Mouse (Mus musculus) stomach, embryonic 16.5 days (tissue): ENCODE measurements around the gene Cldn14. TPM values are rescaled to one million over a fixed set of nuclear protein-coding genes. Genes with fewer than 3 reads are reported as not detected.
"Not testable (repeated sequence)": the region's sequence is repeated elsewhere in the genome, so short reads cannot be mapped to it uniquely, and the experiment has no call there.

ENCODE experiments used
- ATAC-seq: fragments of 200-750 bp; cut with Nextera tagmentation; 2 replicates; pipeline ENCODE4 v1.8.0; 2017; ENCODE audit warnings: moderate number of reproducible peaks, moderate TSS enrichment; ENCODE audit not compliant: insufficient read depth, low FRiP score
- H3K27ac ChIP-seq: fragments of 300-500 bp; sonication (generic); 2 replicates; pipeline ENCODE4 v1.5.1; 2014; ENCODE audit warnings: low read length
- H3K27me3 ChIP-seq: fragments of 300-500 bp; sonication (generic); 2 replicates; pipeline ENCODE4 v1.6.1; 2014; ENCODE audit warnings: low read length, control low read depth, mixed read lengths; ENCODE audit not compliant: control insufficient read depth, insufficient read depth
- H3K36me3 ChIP-seq: fragments of 300-500 bp; sonication (generic); 2 replicates; pipeline ENCODE4 v1.6.1; 2014; ENCODE audit warnings: low read length; ENCODE audit not compliant: control insufficient read depth, insufficient read depth
- H3K4me1 ChIP-seq: fragments of 300-500 bp; sonication (generic); 2 replicates; pipeline ENCODE4 v1.6.1; 2014; ENCODE audit warnings: low read length, control low read depth, mixed read lengths; ENCODE audit not compliant: control insufficient read depth, insufficient read depth
- H3K4me2 ChIP-seq: fragments of 300-500 bp; sonication (generic); 2 replicates; pipeline ENCODE4 v1.6.1; 2014; ENCODE audit warnings: low read depth, low read length, mixed read lengths
- H3K4me3 ChIP-seq: fragments of 300-500 bp; sonication (generic); replicated peaks from 2 replicates; pipeline ENCODE4 v1.5.1; 2014; ENCODE audit warnings: mild to moderate bottlenecking, low read length
- H3K9ac ChIP-seq: fragments of 300-500 bp; sonication (generic); 2 replicates; pipeline ENCODE4 v1.6.1; 2014; ENCODE audit warnings: low read length
- H3K9me3 ChIP-seq: fragments of 300-500 bp; sonication (generic); replicated peaks from 2 replicates; pipeline ENCODE4 v1.6.1; 2016; ENCODE audit warnings: low read length, control low read depth; ENCODE audit not compliant: control insufficient read depth
- WGBS: fragments of 180-500 bp; shearing (Covaris S2); extraction: QIAGEN DNeasy Blood & Tissue Kit; methylation state at CpG from one replicate; pipeline ENCODE4 v1.1.7; 2014; 5-methylcytosine and 5-hydroxymethylcytosine counted together
- polyA plus RNA-seq: library from polyadenylated mRNA; unstranded; fragments of >200 nt; fragmentation: Nextera tagmentation; extraction: Ambion mirVana; gene quantifications from 2 replicates; pipeline ENCODE4 v1.2.1, GENCODE M21; 2015

Gene Cldn14
- polyA plus RNA-seq, 1 experiment from 2014 or later = 0.14 TPM

DNA sequence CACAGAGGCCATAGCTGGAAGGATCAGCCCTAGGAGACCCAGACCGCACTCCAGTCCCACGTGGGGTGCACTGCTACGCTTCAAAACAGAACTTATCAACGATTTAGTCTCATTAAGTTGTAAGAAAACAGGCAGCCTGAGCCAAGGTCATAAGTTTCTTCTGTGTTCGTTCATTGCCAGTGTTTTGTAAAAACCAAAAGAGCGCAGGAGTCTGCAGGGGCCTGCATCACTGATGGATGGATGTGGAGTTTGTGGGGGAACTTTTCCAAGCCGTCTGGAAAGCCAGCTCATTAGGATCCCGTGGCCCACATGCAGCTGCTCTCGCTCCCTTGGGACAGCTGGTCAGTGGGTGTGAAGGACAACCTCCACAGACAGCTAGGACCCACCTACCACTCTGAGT is 25.1 kb downstream of the Cldn14 start:
- no peaks in the 10 kb centered on the region for H3K9me3 ChIP-seq
- no peak for ATAC-seq
- no peaks in the 10 kb centered on the region for H3K36me3 ChIP-seq
- H3K4me3 ChIP-seq = no peak overlapping the region
- H3K4me2 ChIP-seq = no peak overlapping the region
- H3K27ac ChIP-seq = no peak overlapping the region
- no peak overlapping the region for H3K9ac ChIP-seq
- no peaks in the 10 kb centered on the region for H3K4me1 ChIP-seq
- H3K27me3 ChIP-seq = no peaks in the 10 kb centered on the region
- 54% methylated on average over 9 of the region's 9 CpGs for WGBS

DNA sequence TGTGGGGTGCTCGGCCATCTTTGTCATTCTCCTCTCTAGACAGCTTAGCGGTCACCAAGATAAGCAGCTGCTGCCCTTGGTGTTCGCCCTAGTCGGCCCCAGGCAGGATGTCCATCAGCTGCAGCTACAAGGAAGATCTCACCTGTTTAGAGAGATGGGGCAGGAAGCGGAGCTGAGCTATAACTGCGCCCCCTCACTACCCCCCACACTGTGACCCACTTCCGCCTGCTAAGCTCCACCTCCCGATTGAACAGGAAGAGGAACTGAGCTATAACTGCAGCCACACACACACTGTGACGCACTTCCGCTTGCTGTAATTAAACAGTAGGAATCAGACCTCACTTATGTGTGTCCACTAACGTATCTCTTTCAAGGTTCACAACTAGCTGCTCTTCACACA is 26.3 kb downstream of the Cldn14 start:
- H3K27me3 ChIP-seq = no peaks in the 10 kb centered on the region
- 79% methylated on average over 11 of the region's 11 CpGs for WGBS
- no peak overlapping the region for H3K27ac ChIP-seq
- ATAC-seq = no peak
- no peak overlapping the region for H3K4me3 ChIP-seq
- no peaks in the 10 kb centered on the region for H3K4me1 ChIP-seq
- H3K9ac ChIP-seq = no peak overlapping the region
- no peak overlapping the region for H3K4me2 ChIP-seq
- H3K36me3 ChIP-seq = no peaks in the 10 kb centered on the region
- no peaks in the 10 kb centered on the region for H3K9me3 ChIP-seq

DNA sequence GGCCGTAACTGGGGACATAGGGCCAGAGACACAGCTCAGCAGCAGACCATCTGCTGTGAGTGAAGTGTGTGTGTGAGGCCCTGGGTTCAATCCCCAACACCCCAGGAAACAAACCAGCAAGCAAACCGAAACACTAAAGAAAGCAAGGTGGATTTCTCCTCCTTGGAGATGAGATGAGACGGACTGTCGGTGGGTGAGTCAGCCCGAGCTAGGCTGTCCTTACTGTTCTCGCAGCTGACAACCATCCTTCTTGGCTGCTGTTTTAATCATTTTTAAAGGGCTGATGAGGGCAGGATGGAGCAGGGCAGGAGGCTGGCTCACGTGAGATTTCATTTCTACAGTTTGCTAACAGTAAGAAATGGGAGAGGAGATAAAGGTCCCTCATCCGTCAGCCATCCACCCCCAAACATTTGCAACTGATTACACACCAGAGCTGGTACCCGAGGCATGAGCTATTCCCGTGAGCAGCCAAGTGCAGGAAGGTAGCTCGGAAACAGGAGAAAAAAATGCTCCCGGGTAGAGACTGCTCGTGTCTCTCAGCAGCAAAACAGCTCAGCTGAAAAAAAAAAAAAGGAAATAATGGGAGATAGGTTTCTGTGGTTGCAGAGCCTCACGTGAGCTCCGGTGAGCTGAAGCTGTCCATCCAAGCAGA is 27.3 kb downstream of the Cldn14 start:
- H3K27ac ChIP-seq = no peak overlapping the region
- H3K27me3 ChIP-seq = no peaks in the 10 kb centered on the region
- no peak overlapping the region for H3K9ac ChIP-seq
- no peak overlapping the region for H3K4me3 ChIP-seq
- ATAC-seq = no peak
- WGBS = 68% methylated on average over 15 of the region's 15 CpGs
- no peak overlapping the region for H3K4me2 ChIP-seq
- H3K9me3 ChIP-seq = no peaks in the 10 kb centered on the region
- no peaks in the 10 kb centered on the region for H3K36me3 ChIP-seq
- H3K4me1 ChIP-seq = no peaks in the 10 kb centered on the region

DNA sequence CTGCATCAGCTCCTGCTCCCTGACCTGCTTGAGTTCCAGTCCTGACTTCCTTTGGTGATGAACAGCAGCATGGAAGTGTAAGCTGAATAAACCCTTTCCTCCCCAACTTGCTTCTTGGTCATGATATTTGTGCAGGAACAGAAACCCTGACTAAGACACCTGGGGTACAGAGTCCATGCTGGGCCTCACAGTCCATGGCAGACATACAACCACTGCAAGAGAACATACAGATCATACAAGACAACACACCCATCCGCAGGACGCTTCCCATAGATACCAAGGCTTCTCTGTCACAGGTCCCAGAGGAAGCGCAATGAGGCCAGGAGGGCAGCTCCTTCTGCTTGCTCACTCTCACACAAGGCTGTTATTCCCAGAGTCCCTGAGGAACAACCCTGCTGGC is 28.3 kb downstream of the Cldn14 start:
- not testable (repeated sequence) for H3K27ac ChIP-seq, H3K9ac ChIP-seq, H3K27me3 ChIP-seq, H3K4me3 ChIP-seq, H3K9me3 ChIP-seq, ATAC-seq, H3K4me2 ChIP-seq, H3K4me1 ChIP-seq, H3K36me3 ChIP-seq
- WGBS = 90% methylated on average over 3 of the region's 3 CpGs

DNA sequence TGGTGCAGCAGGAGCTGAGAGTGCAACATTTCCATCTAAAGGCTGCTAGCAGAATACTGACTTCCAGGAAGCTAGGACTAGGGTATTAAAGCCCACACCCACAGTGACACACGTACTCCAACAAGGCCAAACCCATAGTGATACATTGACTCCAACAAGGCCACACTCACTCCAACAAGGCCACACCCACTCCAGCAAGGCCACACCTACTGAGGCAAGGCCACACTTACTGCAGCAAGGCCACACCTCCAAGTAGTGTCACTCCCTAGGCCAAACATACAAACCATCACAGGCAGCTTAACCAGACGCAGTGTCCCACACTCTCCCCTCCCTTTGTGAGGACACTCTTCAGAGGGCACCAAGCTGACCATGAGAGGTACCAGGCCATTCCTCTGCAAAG is 29.3 kb downstream of the Cldn14 start:
- Histone ChIP-seq H3K27me3 (no peaks in the 10 kb centered on the region), H3K27ac (no peak overlapping the region), H3K4me2 (no peak overlapping the region), H3K9ac (no peak overlapping the region), H3K9me3 (0 out of 2 replicates have a peak, but pooled peaks cover 6% of the 10 kb centered on the region), H3K4me3 (no peak overlapping the region), H3K36me3 (no peaks in the 10 kb centered on the region), H3K4me1 (no peaks in the 10 kb centered on the region)
- 76% methylated on average over 2 of the region's 2 CpGs for WGBS
- no peak for ATAC-seq

DNA sequence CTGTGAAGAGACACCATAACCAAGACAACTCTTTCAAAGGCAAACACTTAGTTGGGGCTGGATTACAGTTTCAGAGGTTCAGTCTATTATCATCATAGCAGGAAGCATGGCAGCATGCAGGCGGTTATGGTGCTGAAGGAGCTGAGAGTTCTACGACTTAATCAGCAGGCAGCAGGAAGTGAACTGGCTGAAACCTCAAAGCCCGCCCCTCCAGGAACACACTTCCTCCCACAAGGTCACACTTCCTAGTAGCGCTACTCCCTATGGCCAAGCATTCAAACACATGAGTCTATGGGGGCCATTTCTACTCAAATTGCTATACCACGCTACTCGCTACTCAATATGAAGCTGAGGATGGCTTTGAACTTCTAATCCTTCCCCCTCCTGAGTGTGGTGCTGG is 31.1 kb downstream of the Cldn14 start:
- Histone ChIP-seq H3K9ac (no peak overlapping the region), H3K27ac (no peak overlapping the region), H3K36me3 (no peaks in the 10 kb centered on the region), H3K4me2 (no peak overlapping the region), H3K4me1 (no peaks in the 10 kb centered on the region), H3K27me3 (no peaks in the 10 kb centered on the region), H3K4me3 (no peak overlapping the region), H3K9me3 (0 out of 2 replicates have a peak, but pooled peaks cover 6% of the 10 kb centered on the region)
- WGBS = 84% methylated on average over 6 of the region's 6 CpGs
- no peak for ATAC-seq

DNA sequence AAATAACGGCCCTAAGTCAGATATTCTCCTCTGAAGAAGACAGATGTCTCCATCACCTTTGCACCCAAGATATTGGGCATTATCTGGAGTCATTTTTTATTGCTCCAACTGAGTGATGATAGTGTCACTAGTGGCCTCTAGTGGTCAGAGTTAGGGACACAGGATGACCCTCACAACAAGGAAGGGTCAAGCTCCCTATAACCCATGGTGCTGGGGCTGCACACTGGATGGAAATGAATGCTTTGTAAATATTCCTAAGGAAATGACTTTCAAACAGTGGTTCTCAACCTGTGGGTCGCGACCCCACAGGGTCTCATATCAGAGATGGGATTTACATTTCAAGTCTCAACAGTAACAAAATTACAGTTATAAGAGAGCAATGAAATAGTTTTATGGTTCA is 31.7 kb downstream of the Cldn14 start:
- WGBS = 42% methylated on average over 3 of the region's 3 CpGs
- H3K9me3 ChIP-seq = 0 out of 2 replicates have a peak, but pooled peaks cover 6% of the 10 kb centered on the region
- no peak overlapping the region for H3K9ac ChIP-seq
- no peaks in the 10 kb centered on the region for H3K4me1 ChIP-seq
- H3K36me3 ChIP-seq = no peaks in the 10 kb centered on the region
- no peak for ATAC-seq
- no peak overlapping the region for H3K4me3 ChIP-seq
- no peak overlapping the region for H3K4me2 ChIP-seq
- H3K27me3 ChIP-seq = no peaks in the 10 kb centered on the region
- no peak overlapping the region for H3K27ac ChIP-seq

DNA sequence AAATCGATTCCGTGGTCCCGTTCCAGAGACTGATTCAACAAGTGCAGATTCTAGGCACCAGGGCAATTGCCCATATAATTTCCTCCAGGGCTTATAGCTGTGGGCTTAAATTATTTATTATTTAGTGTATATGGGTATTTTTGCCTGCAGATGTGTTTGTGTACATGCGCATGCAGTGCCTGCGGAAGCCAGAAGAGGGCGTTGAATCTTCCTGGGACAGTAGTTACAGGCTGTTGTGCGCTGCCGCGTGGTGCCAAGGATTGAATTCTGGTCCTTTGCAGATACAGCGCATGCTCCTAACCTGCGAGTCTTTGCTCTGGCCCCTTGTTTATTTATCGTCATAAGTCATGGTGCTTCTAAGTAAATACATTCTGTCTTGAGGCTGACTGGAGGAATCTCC is 33.2 kb downstream of the Cldn14 start:
- no peak overlapping the region for H3K4me3 ChIP-seq
- no peaks in the 10 kb centered on the region for H3K36me3 ChIP-seq
- no peaks in the 10 kb centered on the region for H3K27me3 ChIP-seq
- no peak overlapping the region for H3K27ac ChIP-seq
- H3K4me1 ChIP-seq = no peaks in the 10 kb centered on the region
- 80% methylated on average over 12 of the region's 12 CpGs for WGBS
- ATAC-seq = no peak
- no peak overlapping the region for H3K9ac ChIP-seq
- no peak overlapping the region for H3K4me2 ChIP-seq
- H3K9me3 ChIP-seq = 0 out of 2 replicates have a peak, but pooled peaks cover 6% of the 10 kb centered on the region

DNA sequence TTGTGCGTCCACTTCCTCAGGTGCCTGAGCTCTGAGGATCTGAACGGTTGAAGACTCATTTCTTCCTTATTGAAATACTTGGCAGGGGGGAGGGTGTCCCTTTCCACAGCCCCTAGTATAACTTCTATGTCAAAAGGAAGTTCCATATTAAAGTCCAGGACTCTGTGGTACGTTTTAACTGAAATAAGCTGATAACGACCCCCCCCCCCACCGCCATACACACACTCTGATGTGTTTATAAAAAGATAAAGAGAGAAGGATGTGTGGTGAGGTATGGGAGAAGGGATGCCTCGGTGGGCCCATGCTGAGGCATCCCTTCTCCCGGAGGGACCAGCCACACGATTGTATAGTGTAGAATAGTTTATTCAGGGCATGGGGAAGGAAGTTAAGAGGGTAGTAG is 34.4 kb downstream of the Cldn14 start:
- Histone ChIP-seq H3K36me3 (no peaks in the 10 kb centered on the region), H3K4me1 (no peaks in the 10 kb centered on the region), H3K4me3 (no peak overlapping the region), H3K9me3 (0 out of 2 replicates have a peak, but pooled peaks cover 6% of the 10 kb centered on the region), H3K27ac (no peak overlapping the region), H3K4me2 (no peak overlapping the region), H3K9ac (no peak overlapping the region), H3K27me3 (no peaks in the 10 kb centered on the region)
- WGBS = 55% methylated on average over 8 of the region's 8 CpGs
- ATAC-seq = no peak
